Mouse (Mus musculus) mouse trophoblast stem cell (cell line): ENCODE results near the gene Il4ra.

ENCODE experiments used
- in situ Hi-C, 2 experiments: fragments of 300-500 bp; cut with MseI, MboI; formaldehyde crosslinking; loops; 2 replicates in 1 of 2; 3 replicates in 1 of 2; pipeline ENCODE4 v1.15.1; 2025

Il4ra gene

DNA sequence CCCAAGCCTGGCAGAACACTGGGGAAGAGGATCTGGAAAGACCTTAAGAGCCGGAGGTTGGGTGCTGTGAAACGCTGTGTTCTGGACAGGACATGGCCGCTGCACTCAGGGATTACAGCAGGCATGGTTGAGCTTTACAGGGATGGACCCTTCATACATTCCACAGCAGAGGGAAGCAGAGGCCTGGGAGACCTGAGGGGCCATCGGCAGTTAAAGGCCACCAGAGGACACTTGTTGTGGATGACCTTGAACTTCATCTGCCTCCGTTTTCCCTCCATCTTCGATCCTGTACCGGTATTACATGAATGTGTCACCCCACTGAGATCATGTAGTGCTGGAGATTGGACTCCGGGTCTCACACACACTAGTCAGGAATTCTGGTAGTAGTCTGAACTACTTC lies 2.0 kb upstream of the Il4ra start:
- in situ Hi-C loops, result no loop called here

DNA sequence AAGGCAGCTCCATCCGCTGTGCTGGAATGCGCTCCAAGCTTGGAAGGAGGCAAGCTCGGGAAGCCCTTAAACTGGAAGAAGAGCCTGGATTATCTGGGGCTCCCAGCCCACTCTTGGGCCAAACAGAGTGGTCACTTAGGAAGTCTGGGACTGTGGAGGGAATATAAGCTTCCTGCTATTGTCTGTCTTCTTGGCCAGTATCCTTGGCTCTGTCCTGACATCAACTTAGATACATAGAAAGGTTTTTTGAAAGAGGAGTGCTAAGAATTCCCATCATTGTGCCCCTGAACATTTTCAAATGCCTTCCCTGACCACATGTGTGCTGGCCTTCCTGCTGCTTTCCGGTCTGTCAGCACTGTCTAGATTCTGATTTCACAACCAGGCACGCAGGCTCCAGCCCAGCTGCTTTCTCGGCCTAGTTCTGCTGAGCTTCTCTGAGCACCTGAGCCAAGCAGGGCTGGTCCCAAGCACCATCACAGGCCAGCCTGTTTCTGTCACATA lies 989 bp upstream of the Il4ra start:
- in situ Hi-C loops, result no loop called here

GRCm38 (mm10) chr7:125552851-125553555 lies 1.1 kb downstream of the Il4ra start:
- in situ Hi-C loops, result no loop called here

DNA sequence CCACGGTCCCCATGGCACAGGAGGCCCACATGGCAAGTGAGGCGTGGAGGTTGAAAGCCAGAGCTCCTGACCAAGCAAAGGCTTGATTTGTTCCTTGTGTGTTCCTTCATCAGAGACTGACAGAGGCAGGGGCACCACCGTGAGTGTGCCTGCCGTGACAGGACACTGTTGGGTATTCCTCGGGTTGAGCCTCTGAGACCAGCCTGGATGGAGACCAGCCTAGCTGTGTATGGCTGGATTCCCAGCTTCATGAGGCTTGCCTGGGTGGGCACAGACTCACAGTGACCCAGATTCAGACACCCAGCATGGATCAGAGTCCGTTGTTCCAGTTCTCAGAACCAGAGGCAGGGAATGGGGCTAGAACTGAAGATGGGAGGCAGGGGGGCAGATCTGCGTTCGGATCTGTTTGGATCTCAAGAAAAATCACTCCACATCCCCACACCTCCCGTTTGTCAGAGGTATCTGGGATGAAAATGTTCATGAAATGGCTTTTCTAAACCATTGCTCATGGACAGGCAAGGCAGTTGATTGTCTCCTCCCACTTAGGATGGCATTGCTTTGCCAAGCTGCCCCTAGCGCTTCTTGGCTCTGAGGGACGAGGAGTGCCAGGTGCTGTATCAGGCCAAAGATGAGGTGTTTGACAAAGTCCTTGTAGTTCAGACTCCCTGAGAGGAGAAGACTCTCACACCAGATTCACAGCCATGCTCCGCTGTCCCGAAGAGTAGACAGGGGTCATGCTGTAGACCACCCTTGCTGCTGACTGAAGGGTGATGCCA lies 1.9 kb downstream of the Il4ra start:
- in situ Hi-C loops, result no loop called here

DNA sequence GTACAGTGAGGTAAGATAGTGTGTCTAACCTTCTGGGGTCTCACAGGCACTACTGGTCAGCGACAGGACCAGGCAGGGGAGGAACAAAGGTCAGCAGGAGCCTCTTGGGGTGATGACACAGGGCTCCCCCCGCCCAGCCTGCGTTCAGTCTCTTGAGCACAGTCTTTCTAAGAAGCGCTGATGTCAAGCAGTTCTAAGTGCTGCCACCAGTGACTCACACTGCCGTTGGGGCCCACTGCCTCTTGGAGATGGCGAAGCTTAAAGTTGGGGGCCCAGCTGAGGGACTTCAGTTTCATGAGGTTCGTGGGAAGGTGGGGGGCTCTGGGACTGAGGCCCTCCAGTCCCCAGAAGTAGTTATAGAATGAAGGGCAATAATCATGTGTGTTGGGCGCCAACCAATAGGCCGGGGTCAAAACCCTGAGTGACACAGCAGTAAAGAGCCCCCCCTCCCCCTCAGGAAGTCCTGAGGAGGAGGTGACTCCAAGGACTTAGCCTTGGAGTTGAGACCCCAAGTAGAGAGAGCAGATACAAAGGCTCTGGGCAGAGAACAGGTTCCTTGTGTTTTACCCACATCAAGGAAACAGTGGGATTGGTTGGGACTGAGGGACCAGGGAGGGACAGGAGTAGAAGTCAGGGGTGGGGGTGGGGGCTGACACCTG lies 2.7 kb downstream of the Il4ra start:
- in situ Hi-C loops, result no loop called here

- in situ Hi-C loops, result no loop called here
Measured at GRCm38 (mm10) chr7:125555351-125555872, 3.5 kb downstream of the Il4ra start.

- in situ Hi-C loops, result no loop called here
Measured at GRCm38 (mm10) chr7:125556096-125556495, 4.2 kb downstream of the Il4ra start.

GRCm38 (mm10) chr7:125556865-125557264 lies 4.9 kb downstream of the Il4ra start:
- in situ Hi-C loops, result no loop called here

DNA sequence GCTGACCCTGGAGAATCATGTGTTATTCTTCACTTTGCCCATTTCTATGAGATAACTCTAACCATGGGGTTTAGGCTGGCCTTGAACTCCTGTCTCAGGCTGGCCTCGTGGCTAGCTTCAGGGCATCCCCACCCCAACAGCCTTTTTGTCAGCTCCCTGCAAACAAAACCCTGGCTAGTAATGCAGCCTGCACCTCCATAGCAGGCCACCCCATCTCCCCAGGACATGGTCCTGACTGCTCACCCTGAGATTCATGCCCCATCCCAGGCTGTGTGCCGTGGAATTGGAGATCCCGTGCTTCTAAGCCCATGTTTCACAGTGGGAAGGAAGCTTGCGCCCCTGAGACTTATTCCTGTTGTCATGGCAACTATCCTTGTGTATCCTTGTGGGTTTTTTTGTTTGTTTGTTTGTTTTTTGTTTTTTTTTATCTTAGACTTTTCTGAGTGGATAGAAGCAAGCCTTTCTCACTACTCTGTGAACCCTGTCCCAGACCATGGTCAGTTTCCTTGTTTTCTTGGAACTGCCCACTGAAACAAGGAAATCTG lies 6.6 kb downstream of the Il4ra start:
- in situ Hi-C loops, result no loop called here

- in situ Hi-C loops, result no loop called here
Measured at GRCm38 (mm10) chr7:125558997-125559396, 7.1 kb downstream of the Il4ra start.

- in situ Hi-C loops, result no loop called here
Measured at GRCm38 (mm10) chr7:125559537-125559936, 7.6 kb downstream of the Il4ra start.

GRCm38 (mm10) chr7:125560146-125560785 lies 8.3 kb downstream of the Il4ra start:
- in situ Hi-C loops, result no loop called here

DNA sequence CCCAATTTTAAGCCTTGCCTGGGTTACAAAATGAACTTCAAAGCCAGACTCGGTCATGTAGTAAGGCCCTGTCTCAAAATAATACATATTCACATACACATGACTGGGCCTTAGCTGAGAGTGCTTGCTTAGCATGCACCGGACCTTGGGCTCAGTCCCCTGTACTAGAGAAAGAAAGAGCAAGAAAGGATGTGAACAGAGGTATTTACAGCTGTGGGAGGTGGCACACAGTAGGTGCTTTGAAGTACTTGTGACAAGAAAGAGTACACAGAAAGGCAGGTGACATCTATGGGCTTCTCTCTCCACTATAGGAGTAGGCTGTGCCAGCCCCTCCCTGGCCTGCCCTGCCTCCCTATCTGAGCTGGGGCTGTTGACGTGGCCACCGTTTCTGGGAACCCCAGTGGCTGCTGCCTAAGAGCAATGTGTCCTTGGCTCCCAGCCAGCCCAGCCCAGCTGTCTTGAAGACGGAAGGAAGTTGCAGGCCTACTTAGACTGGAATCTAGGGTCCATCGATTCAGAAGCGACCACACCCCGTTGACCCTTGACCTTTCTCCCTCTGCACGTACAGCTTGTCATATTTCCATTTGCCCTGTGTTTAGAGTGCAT lies 9.3 kb downstream of the Il4ra start:
- in situ Hi-C loops, result no loop called here

- in situ Hi-C loops, result no loop called here
Measured at GRCm38 (mm10) chr7:125562413-125562812, 10.5 kb downstream of the Il4ra start.

GRCm38 (mm10) chr7:125563093-125563492 lies 11.2 kb downstream of the Il4ra start:
- in situ Hi-C loops, result no loop called here

- in situ Hi-C loops, result no loop called here
Measured at GRCm38 (mm10) chr7:125564316-125565024, 12.6 kb downstream of the Il4ra start.

DNA sequence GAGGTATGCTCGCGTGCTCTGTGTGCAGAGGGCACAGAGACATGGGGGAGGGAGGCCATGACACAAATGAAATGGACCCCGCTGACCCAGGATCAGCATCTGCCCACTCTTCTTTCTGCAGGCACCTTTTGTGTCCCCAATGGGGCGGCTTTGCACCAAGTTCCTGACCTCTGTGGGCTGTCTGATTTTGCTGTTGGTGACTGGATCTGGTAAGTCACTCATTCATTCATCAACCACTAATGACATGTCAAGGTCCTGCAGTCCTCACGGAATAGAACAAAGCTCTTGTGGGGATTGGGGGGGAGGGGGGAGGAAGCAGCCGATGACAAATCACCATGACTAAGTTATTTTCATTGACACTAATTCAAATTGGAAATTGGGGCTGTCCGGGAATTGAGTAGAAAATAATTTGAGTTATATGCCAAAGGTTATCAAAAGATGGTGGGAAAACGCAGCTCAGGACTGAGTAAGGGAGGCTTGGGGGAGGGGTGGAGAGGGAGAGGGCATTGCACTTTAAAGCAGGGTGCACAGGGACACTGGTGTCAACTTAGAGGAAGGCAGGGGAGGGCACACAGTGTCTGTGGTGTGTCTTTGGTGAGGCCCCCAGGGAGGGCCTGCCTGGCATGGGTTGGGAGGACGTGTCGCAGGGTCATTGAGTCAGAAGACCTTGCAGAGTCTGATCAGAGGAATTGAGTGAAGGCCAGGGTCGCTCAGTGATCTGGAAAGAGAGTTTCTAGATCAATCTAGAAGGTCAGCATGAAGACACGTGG lies 13.8 kb downstream of the Il4ra start:
- in situ Hi-C loops, result no loop called here

- in situ Hi-C loops, result no loop called here
Measured at GRCm38 (mm10) chr7:125566420-125566819, 14.5 kb downstream of the Il4ra start.

GRCm38 (mm10) chr7:125568888-125569287 lies 17.0 kb downstream of the Il4ra start:
- in situ Hi-C loops, result no loop called here

GRCm38 (mm10) chr7:125571891-125572290 lies 20.0 kb downstream of the Il4ra start:
- in situ Hi-C loops, result no loop called here
